Mouse (Mus musculus) hindbrain, postnatal 0 days (tissue): ENCODE data around the gene Gng7. TPM values are rescaled to one million over a fixed set of nuclear protein-coding genes. Genes with fewer than 3 reads are reported as not detected.
A peak's percentile ranks its signal among the peaks of the same experiment; 100 is the strongest.

Experiments used
- ATAC-seq: fragments of 200-750 bp; cut with Nextera tagmentation; 2 replicates; pipeline ENCODE4 v1.8.0; 2017; ENCODE audit warnings: mild to moderate bottlenecking, moderate TSS enrichment, moderate library complexity
- DNase-seq: peaks from one replicate; pipeline ENCODE4 v3.0.0-alpha.2; 2015; ENCODE audit warnings: low spot score
- H3K27ac ChIP-seq: fragments of 300-500 bp; sonication (generic); 2 replicates; pipeline ENCODE4 v1.5.1; 2014; ENCODE audit warnings: mild to moderate bottlenecking
- H3K27me3 ChIP-seq: fragments of 300-500 bp; sonication (generic); 2 replicates; pipeline ENCODE4 v1.6.1; 2014; ENCODE audit warnings: low read length, mixed read lengths; ENCODE audit not compliant: insufficient read depth
- H3K36me3 ChIP-seq: fragments of 300-500 bp; sonication (generic); 2 replicates; pipeline ENCODE4 v1.6.1; 2014; ENCODE audit warnings: low read length, mixed read lengths; ENCODE audit not compliant: insufficient read depth
- H3K4me1 ChIP-seq: fragments of 300-500 bp; sonication (generic); 2 replicates; pipeline ENCODE4 v1.6.1; 2014; ENCODE audit warnings: antibody characterized with exemption, low read length, mixed read lengths; ENCODE audit not compliant: insufficient read depth
- H3K4me2 ChIP-seq: fragments of 300-500 bp; sonication (generic); 2 replicates; pipeline ENCODE4 v1.6.1; 2014; ENCODE audit warnings: low read depth, mild to moderate bottlenecking, low read length, moderate library complexity, mixed read lengths
- H3K4me3 ChIP-seq: fragments of 300-500 bp; sonication (generic); 2 replicates; pipeline ENCODE4 v1.5.1; 2014; ENCODE audit warnings: low read length
- H3K9ac ChIP-seq: fragments of 300-500 bp; sonication (generic); replicated peaks from 2 replicates; pipeline ENCODE4 v1.6.1; 2014; ENCODE audit warnings: mild to moderate bottlenecking, low read length, moderate library complexity, mixed read lengths
- H3K9me3 ChIP-seq: fragments of 300-500 bp; sonication (generic); 2 replicates; pipeline ENCODE4 v1.6.1; 2016; ENCODE audit warnings: low read length, mixed read lengths
- CTCF ChIP-seq: IDR thresholded peaks from 2 replicates; pipeline ENCODE4 v1.5.1; 2016; ENCODE audit warnings: antibody characterized with exemption, control low read depth, low read depth
- WGBS: fragments of 180-500 bp; shearing (Covaris S2); extraction: QIAGEN DNeasy Blood & Tissue Kit; methylation state at CpG from one replicate; pipeline ENCODE4 v1.1.7; 2014; 5-methylcytosine and 5-hydroxymethylcytosine counted together
- polyA plus RNA-seq: library from polyadenylated mRNA; unstranded; fragments of >200 nt; fragmentation: Nextera tagmentation; extraction: Ambion mirVana; gene quantifications from 2 replicates; pipeline ENCODE4 v1.2.1, GENCODE M21; 2015
- total RNA-seq: library from RNA; depleted of rRNA; stranded (reverse); fragments of >200 nt; gene quantifications from 2 replicates; pipeline ENCODE4 v1.2.3, GENCODE M21; 2014

Gng7 gene
- total and polyA plus RNA-seq, 2 experiments from 2014 or later = 22.1 to 27.2 TPM

GRCm38 (mm10) chr10:80915260-80915659, 99.5 kb downstream of the Gng7 start:
- H3K4me2 ChIP-seq = no peak overlapping the region
- H3K36me3 ChIP-seq = no peaks in the 10 kb centered on the region
- H3K4me1 ChIP-seq = peaks cover 5% of the 10 kb centered on the region; the same call in 1 of the 2 replicates
- H3K4me3 ChIP-seq = no peak overlapping the region
- no peak for ATAC-seq
- DNase-seq = no peak
- no peak overlapping the region for H3K27ac ChIP-seq
- H3K9me3 ChIP-seq = no peaks in the 10 kb centered on the region
- no peaks in the 10 kb centered on the region for H3K27me3 ChIP-seq
- no peak overlapping the region for H3K9ac ChIP-seq
- no peak for TF ChIP-seq CTCF
- WGBS = 84% methylated on average over 2 of the region's 2 CpGs

- ATAC-seq (no peak), DNase-seq (no peak)
- Histone ChIP-seq H3K27me3 (no peaks in the 10 kb centered on the region), H3K9ac (no peak overlapping the region), H3K4me1 (peaks cover 5% of the 10 kb centered on the region; the same call in 1 of the 2 replicates), H3K4me2 (no peak overlapping the region), H3K4me3 (no peak overlapping the region), H3K9me3 (no peaks in the 10 kb centered on the region), H3K36me3 (peaks cover 7% of the 10 kb centered on the region; the same call in 1 of the 2 replicates), H3K27ac (no peak overlapping the region; the same call in 1 of the 2 replicates)
- TF ChIP-seq CTCF = no peak
- 88% methylated on average over 5 of the region's 5 CpGs for WGBS
These were observed 100.5 kb downstream of the Gng7 start for GRCm38 (mm10) chr10:80914253-80914656.

GRCm38 (mm10) chr10:80913364-80914011, 101.3 kb downstream of the Gng7 start:
- no peak for TF ChIP-seq CTCF
- Histone ChIP-seq H3K27me3 (no peaks in the 10 kb centered on the region), H3K36me3 (peaks cover 7% of the 10 kb centered on the region; the same call in 1 of the 2 replicates), H3K4me1 (peaks cover 5% of the 10 kb centered on the region; the same call in 1 of the 2 replicates), H3K4me3 (no peak overlapping the region), H3K9ac (no peak overlapping the region), H3K9me3 (no peaks in the 10 kb centered on the region), H3K4me2 (no peak overlapping the region), H3K27ac (peak overlapping the region; percentile 8)
- WGBS = 88% methylated on average over 7 of the region's 8 CpGs
- DNase-seq (no peak), ATAC-seq (no peak)

GRCm38 (mm10) chr10:80911891-80912290, 102.9 kb downstream of the Gng7 start:
- no peak overlapping the region for H3K4me2 ChIP-seq
- ATAC-seq = no peak
- no peak overlapping the region for H3K27ac ChIP-seq
- no peaks in the 10 kb centered on the region for H3K27me3 ChIP-seq
- H3K9ac ChIP-seq = no peak overlapping the region
- DNase-seq = no peak
- no peaks in the 10 kb centered on the region for H3K9me3 ChIP-seq
- TF ChIP-seq CTCF = no peak
- peaks cover 7% of the 10 kb centered on the region for H3K36me3 ChIP-seq
- no peak overlapping the region for H3K4me3 ChIP-seq
- H3K4me1 ChIP-seq = peaks cover 5% of the 10 kb centered on the region; the same call in 1 of the 2 replicates

- Histone ChIP-seq H3K9me3 (no peaks in the 10 kb centered on the region), H3K4me2 (no peak overlapping the region), H3K4me3 (no peak overlapping the region), H3K27ac (no peak overlapping the region), H3K9ac (no peak overlapping the region), H3K4me1 (peaks cover 1% of the 10 kb centered on the region; the same call in 1 of the 2 replicates), H3K27me3 (no peaks in the 10 kb centered on the region), H3K36me3 (peaks cover 9% of the 10 kb centered on the region)
- no peak for TF ChIP-seq CTCF
- DNase-seq (no peak), ATAC-seq (no peak)
- 88% methylated on average over 4 of the region's 4 CpGs for WGBS
These were observed 103.4 kb downstream of the Gng7 start for GRCm38 (mm10) chr10:80911354-80911753.

GRCm38 (mm10) chr10:80909375-80910162, 105.2 kb downstream of the Gng7 start:
- Histone ChIP-seq H3K9me3 (no peaks in the 10 kb centered on the region), H3K36me3 (peaks cover 26% of the 10 kb centered on the region), H3K4me2 (no peak overlapping the region), H3K4me3 (no peak overlapping the region), H3K27ac (no peak overlapping the region), H3K4me1 (no peaks in the 10 kb centered on the region), H3K9ac (no peak overlapping the region), H3K27me3 (no peaks in the 10 kb centered on the region)
- ATAC-seq = no peak
- WGBS = 92% methylated on average over 22 of the region's 22 CpGs
- no peak for TF ChIP-seq CTCF
- no peak for DNase-seq

GRCm38 (mm10) chr10:80904709-80905108, 110.0 kb downstream of the Gng7 start:
- no peak for DNase-seq
- Histone ChIP-seq H3K36me3 (peaks cover 42% of the 10 kb centered on the region), H3K4me3 (no peak overlapping the region), H3K9me3 (no peaks in the 10 kb centered on the region), H3K27ac (no peak overlapping the region), H3K9ac (no peak overlapping the region), H3K4me1 (no peaks in the 10 kb centered on the region), H3K4me2 (no peak overlapping the region), H3K27me3 (no peaks in the 10 kb centered on the region)
- TF ChIP-seq CTCF = no peak
- WGBS = 97% methylated on average over 11 of the region's 11 CpGs
- ATAC-seq = no peak
